Mouse (Mus musculus) embryonic facial prominence, embryonic 13.5 days (tissue): Measurements from ENCODE around the gene Rrbp1. TPM values are rescaled to one million over a fixed set of nuclear protein-coding genes. Genes with fewer than 3 reads are reported as not detected.

Source experiments
- ATAC-seq: fragments of 200-750 bp; cut with Nextera tagmentation; 2 replicates; pipeline ENCODE4 v1.8.0; 2017; ENCODE audit warnings: low read depth; ENCODE audit not compliant: insufficient number of reproducible peaks, insufficient read depth, low FRiP score, low TSS enrichment
- H3K27ac ChIP-seq: fragments of 300-500 bp; sonication (generic); 2 replicates; pipeline ENCODE4 v1.5.1; 2015; ENCODE audit warnings: moderate library complexity, mild to moderate bottlenecking, inconsistent platforms
- H3K27me3 ChIP-seq: fragments of 300-500 bp; sonication (generic); 2 replicates; pipeline ENCODE4 v1.6.1; 2015; ENCODE audit warnings: mild to moderate bottlenecking, inconsistent platforms
- H3K36me3 ChIP-seq: fragments of 300-500 bp; sonication (generic); 2 replicates; pipeline ENCODE4 v1.6.1; 2015; ENCODE audit warnings: mild to moderate bottlenecking, inconsistent platforms
- H3K4me1 ChIP-seq: fragments of 300-500 bp; sonication (generic); 2 replicates; pipeline ENCODE4 v1.6.1; 2015; ENCODE audit warnings: inconsistent platforms
- H3K4me2 ChIP-seq: fragments of 300-500 bp; sonication (generic); 2 replicates; pipeline ENCODE4 v1.6.1; 2015; ENCODE audit warnings: moderate library complexity, mild to moderate bottlenecking, inconsistent platforms
- H3K4me3 ChIP-seq: fragments of 300-500 bp; sonication (generic); 2 replicates; pipeline ENCODE4 v1.5.1; 2015; ENCODE audit warnings: mild to moderate bottlenecking, inconsistent platforms
- H3K9ac ChIP-seq: fragments of 300-500 bp; sonication (generic); 2 replicates; pipeline ENCODE4 v1.6.1; 2015; ENCODE audit warnings: mild to moderate bottlenecking, inconsistent platforms
- H3K9me3 ChIP-seq: fragments of 300-500 bp; sonication (generic); 2 replicates; pipeline ENCODE4 v1.6.1; 2016; ENCODE audit warnings: inconsistent platforms
- WGBS: fragments of 180-500 bp; shearing (Covaris S2); methylation state at CpG from one replicate; pipeline ENCODE4 v1.1.7; 2015; ENCODE audit warnings: mixed read lengths; 5-methylcytosine and 5-hydroxymethylcytosine counted together
- polyA plus RNA-seq: library from polyadenylated mRNA; unstranded; fragments of >200 nt; fragmentation: Nextera tagmentation; extraction: Ambion mirVana; gene quantifications from 2 replicates; pipeline ENCODE4 v1.2.1, GENCODE M21; 2015

Gene Rrbp1
- polyA plus RNA-seq, 1 experiment from 2014 or later, result 136 TPM

DNA sequence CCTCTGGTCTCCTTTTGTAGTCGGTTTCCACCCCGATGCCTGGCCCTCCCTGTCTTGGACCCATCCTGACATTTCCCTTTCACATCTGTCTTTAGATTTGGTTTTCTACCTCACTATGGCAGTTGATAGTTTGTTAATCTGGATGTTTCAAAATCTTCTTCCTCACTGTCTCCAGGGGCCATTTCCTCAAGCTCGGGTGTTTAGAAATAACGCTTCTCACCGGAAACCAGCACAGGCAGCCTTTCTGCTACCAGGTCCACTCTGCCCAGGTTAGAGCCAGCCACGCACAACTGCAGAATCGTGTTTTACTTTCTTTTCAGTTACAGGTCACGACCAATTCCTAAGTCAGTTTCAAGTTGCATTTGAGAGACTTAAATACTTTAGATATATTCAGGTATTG, 76.6 kb downstream of the Rrbp1 start:
- no peak overlapping the region for H3K9ac ChIP-seq
- WGBS, result 92% methylated on average over 8 of the region's 8 CpGs
- no peak overlapping the region for H3K27ac ChIP-seq
- peaks cover 24% of the 10 kb centered on the region for H3K4me1 ChIP-seq
- H3K4me3 ChIP-seq, result no peak overlapping the region
- ATAC-seq, result no peak
- H3K4me2 ChIP-seq, result no peak overlapping the region
- H3K27me3 ChIP-seq, result no peaks in the 10 kb centered on the region
- peaks cover 14% of the 10 kb centered on the region for H3K36me3 ChIP-seq
- no peaks in the 10 kb centered on the region for H3K9me3 ChIP-seq

GRCm38 (mm10) chr2:143933516-143933915, 77.5 kb downstream of the Rrbp1 start:
- Histone ChIP-seq H3K4me2 (no peak overlapping the region), H3K9me3 (no peaks in the 10 kb centered on the region), H3K4me1 (peaks cover 24% of the 10 kb centered on the region), H3K27ac (no peak overlapping the region), H3K36me3 (peaks cover 5% of the 10 kb centered on the region; the same call in 1 of the 2 replicates), H3K9ac (no peak overlapping the region), H3K4me3 (no peak overlapping the region), H3K27me3 (no peaks in the 10 kb centered on the region)
- no peak for ATAC-seq
- 83% methylated on average over 5 of the region's 5 CpGs for WGBS

DNA sequence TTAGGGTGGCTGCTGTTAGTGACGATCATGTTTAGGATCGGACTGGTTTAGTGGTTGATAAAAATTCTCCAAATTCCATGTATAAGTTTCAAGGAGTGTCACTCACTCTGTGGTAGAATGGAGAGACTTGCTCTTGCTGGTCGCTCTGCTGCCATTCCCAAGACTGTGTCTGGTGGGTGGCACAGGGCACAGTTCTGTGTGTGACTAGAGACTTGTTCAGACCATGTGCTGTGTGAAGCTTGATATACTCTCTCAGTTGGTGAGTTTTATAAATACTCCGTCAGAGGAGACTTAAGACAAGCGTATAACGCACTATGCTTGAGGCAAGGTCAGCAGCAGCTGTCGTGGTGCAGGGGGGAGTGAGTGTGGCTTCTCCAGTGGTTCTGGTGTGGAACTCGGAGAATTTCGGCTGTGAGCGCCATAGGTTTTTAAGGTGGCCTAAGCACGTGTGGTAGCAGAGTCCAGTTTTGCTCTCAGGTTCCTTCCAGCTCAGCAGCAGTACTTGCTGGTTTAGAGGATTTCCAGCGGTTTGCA, 78.7 kb downstream of the Rrbp1 start:
- no peaks in the 10 kb centered on the region for H3K9me3 ChIP-seq
- no peaks in the 10 kb centered on the region for H3K36me3 ChIP-seq
- H3K4me1 ChIP-seq, result peaks cover 24% of the 10 kb centered on the region
- H3K9ac ChIP-seq, result no peak overlapping the region
- no peak overlapping the region for H3K4me3 ChIP-seq
- no peaks in the 10 kb centered on the region for H3K27me3 ChIP-seq
- WGBS, result 58% methylated on average over 12 of the region's 12 CpGs
- no peak for ATAC-seq
- no peak overlapping the region for H3K4me2 ChIP-seq
- H3K27ac ChIP-seq, result no peak overlapping the region

DNA sequence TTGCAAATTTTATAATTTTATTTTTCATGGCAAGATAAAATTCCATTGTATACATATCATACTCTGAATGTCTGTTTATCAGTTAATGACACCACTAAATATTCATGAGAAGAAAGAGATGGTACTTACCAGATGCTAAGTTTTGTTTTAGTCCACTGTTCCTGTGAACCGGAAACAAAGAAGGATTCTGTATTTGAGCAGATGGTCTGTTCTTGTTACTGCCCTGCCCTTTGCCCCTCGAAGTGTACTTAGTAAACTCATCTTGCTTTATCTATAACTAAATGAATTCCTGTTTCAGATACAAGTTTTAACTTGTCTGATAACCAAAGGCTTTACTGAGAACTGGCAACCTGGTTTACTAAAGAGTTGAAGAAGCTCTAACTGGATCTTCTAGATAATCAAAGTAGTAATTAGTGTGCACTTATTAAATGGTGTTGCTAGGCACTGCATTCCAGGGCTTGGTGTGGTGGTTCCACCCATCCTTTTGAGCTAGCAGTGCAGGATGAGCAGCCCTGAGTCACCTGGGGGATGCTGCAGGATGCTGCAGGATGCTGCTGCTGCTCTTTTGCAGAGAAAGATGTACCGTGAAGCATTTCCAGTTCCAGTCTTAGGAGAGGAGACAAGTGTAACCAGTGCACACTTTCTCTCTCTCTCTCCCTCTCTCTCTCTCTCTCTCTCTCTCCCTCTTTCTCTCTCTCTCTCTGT, 81.3 kb downstream of the Rrbp1 start:
- peaks cover 24% of the 10 kb centered on the region for H3K4me1 ChIP-seq
- H3K36me3 ChIP-seq, result no peaks in the 10 kb centered on the region
- no peak for ATAC-seq
- H3K4me2 ChIP-seq, result no peak overlapping the region
- no peak overlapping the region for H3K9ac ChIP-seq
- H3K9me3 ChIP-seq, result no peaks in the 10 kb centered on the region
- H3K4me3 ChIP-seq, result no peak overlapping the region
- 46% methylated on average over 3 of the region's 3 CpGs for WGBS
- H3K27ac ChIP-seq, result no peak overlapping the region
- no peaks in the 10 kb centered on the region for H3K27me3 ChIP-seq

DNA sequence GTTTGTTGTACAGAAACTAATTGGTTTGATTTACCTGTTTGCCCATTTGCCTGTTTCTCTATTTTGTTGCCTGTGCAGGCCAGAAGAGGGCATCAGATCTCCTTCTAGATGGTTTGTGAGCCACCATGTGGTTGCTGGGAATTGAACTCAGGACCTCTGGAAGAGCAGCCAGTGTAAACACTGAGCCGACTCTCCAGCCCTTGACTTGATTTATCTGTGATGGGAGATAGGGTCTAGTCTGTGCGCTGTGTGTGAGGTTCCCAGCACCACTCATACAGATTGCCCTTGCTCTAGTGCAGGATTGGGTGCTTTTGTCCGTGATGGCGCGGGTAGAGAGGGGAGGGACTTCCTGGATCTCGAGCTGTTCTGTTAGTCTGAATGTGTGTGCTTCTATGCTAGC, 85.2 kb downstream of the Rrbp1 start:
- Histone ChIP-seq H3K27me3 (no peaks in the 10 kb centered on the region), H3K27ac (no peak overlapping the region), H3K4me2 (no peak overlapping the region), H3K9ac (no peak overlapping the region), H3K4me1 (peaks cover 13% of the 10 kb centered on the region; the same call in 1 of the 2 replicates), H3K4me3 (no peak overlapping the region), H3K9me3 (no peaks in the 10 kb centered on the region), H3K36me3 (no peaks in the 10 kb centered on the region)
- ATAC-seq, result no peak
- WGBS, result 92% methylated on average over 6 of the region's 6 CpGs

DNA sequence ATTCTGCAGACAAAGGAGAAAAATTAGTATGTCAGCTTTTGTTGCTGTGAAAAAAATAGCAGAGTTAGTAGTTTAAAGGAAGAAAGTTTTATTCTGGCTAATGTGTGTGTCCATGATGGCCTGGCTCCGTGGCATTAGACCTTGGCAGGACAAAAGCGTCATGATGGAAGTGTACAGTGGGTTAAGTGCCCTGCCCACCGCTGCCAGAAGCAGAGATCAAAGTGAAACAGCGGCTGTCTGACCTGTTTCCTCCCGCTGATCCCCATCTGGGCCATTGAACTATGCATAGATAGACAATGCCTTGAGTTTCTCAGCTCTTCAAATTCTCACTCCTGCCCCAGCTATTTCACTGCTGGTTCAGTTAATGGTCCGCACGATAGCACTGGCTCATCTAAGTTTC, 87.0 kb downstream of the Rrbp1 start:
- H3K36me3 ChIP-seq, result no peaks in the 10 kb centered on the region
- no peak for ATAC-seq
- H3K27ac ChIP-seq, result no peak overlapping the region
- H3K9me3 ChIP-seq, result no peaks in the 10 kb centered on the region
- peaks cover 12% of the 10 kb centered on the region for H3K4me1 ChIP-seq
- H3K27me3 ChIP-seq, result no peaks in the 10 kb centered on the region
- H3K9ac ChIP-seq, result no peak overlapping the region
- WGBS, result 66% methylated on average over 7 of the region's 7 CpGs
- H3K4me3 ChIP-seq, result no peak overlapping the region
- H3K4me2 ChIP-seq, result no peak overlapping the region

GRCm38 (mm10) chr2:143918831-143919502, 92.1 kb downstream of the Rrbp1 start:
- 41% methylated on average over 4 of the region's 4 CpGs for WGBS
- H3K27ac ChIP-seq, result no peak overlapping the region
- H3K36me3 ChIP-seq, result no peaks in the 10 kb centered on the region
- H3K4me1 ChIP-seq, result peaks cover 27% of the 10 kb centered on the region
- H3K9ac ChIP-seq, result no peak overlapping the region
- H3K4me3 ChIP-seq, result no peak overlapping the region
- no peak for ATAC-seq
- H3K9me3 ChIP-seq, result no peaks in the 10 kb centered on the region
- no peaks in the 10 kb centered on the region for H3K27me3 ChIP-seq
- H3K4me2 ChIP-seq, result no peak overlapping the region

DNA sequence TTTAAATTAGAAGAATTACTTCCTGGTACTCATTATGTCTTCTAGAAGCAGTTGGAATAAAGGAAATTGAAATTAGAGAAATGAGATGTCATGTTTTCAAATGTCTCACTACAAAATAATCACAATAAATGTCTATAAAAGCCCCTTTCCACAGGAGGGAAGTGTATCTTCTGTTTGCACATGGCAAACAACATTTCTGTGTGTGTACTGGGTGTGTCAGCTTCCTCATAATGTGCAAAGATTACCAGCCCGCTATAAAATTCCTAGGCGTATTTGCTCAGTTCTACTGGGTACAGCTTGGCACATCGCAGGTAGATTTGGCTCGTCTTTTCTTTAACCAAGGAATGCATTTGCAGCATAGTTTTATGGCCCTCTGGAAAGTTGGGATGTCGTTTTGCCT, 93.4 kb downstream of the Rrbp1 start:
- 76% methylated on average over 5 of the region's 5 CpGs for WGBS
- ATAC-seq, result no peak
- peak overlapping the region; percentile 73; the same call in 1 of the 2 replicates for H3K4me2 ChIP-seq

DNA sequence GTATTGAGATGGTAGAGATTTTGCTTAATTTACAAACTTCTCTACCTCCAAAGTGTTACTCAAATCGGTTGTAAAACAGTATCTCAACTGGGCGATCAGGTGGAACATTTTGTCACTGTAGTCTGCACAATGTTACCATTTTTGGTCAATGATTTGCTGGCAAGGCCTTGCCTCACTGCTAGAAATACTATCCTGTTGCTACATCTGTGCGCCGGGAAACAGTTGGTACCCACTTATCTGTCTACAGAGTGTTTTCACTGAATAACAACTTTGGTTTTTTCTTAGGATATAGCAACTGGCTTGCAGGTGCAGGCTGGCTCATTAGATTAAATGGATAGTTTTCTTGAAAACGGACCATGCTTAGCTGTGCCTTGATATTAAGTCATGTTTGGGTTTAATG, 94.8 kb downstream of the Rrbp1 start:
- Histone ChIP-seq H3K4me1 (peaks cover 27% of the 10 kb centered on the region), H3K4me2 (peak overlapping the region; percentile 73), H3K9me3 (no peaks in the 10 kb centered on the region), H3K9ac (peak overlapping the region; percentile 91), H3K4me3 (peak overlapping the region; percentile 80), H3K27ac (peak overlapping the region; percentile 99), H3K27me3 (no peaks in the 10 kb centered on the region), H3K36me3 (no peaks in the 10 kb centered on the region)
- no peak for ATAC-seq
- 5% methylated on average over 5 of the region's 5 CpGs for WGBS

More for the DNA sequence above, 93.4 kb downstream of the Rrbp1 start:
- Histone ChIP-seq H3K27me3 (no peaks in the 10 kb centered on the region), H3K9me3 (no peaks in the 10 kb centered on the region), H3K27ac (no peak overlapping the region), H3K36me3 (no peaks in the 10 kb centered on the region), H3K4me3 (no peak overlapping the region), H3K4me1 (peaks cover 27% of the 10 kb centered on the region), H3K9ac (no peak overlapping the region)

DNA sequence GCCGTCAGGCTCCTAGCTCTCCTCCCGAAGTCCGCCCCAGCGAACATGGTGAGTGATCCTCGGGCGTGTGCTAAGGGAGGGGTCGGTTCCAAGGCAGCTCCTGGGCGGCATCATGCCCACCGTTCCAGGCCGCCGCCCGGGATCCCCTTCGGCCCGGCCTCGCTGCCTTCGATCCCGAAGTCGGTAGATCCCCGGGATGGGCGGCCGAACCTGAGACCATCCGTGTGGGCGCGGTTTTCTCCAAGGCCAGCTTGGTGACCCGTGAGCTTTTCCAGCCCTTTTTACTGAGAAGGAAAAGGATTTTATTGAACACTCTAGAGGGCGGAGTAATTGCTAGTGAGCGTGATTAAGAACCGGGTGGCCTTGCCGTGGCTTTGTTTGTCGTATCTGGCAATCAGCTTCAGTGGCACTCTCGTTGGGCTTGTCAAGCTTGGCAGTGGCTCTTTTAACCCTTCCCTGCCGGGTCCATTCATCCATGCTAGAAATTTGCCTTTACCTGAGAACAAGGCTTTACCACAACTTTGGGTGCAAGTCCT, 95.4 kb downstream of the Rrbp1 start:
- peak overlapping the region; percentile 91 for H3K9ac ChIP-seq
- peak overlapping the region; percentile 99 for H3K27ac ChIP-seq
- no peaks in the 10 kb centered on the region for H3K36me3 ChIP-seq
- peak overlapping the region; percentile 80 for H3K4me3 ChIP-seq
- under 1% methylated on average over 32 of the region's 32 CpGs for WGBS
- H3K4me1 ChIP-seq, result peaks cover 25% of the 10 kb centered on the region
- no peaks in the 10 kb centered on the region for H3K27me3 ChIP-seq
- peak overlapping the region; percentile 73 for H3K4me2 ChIP-seq
- H3K9me3 ChIP-seq, result no peaks in the 10 kb centered on the region
- peak; percentile 4 for ATAC-seq

DNA sequence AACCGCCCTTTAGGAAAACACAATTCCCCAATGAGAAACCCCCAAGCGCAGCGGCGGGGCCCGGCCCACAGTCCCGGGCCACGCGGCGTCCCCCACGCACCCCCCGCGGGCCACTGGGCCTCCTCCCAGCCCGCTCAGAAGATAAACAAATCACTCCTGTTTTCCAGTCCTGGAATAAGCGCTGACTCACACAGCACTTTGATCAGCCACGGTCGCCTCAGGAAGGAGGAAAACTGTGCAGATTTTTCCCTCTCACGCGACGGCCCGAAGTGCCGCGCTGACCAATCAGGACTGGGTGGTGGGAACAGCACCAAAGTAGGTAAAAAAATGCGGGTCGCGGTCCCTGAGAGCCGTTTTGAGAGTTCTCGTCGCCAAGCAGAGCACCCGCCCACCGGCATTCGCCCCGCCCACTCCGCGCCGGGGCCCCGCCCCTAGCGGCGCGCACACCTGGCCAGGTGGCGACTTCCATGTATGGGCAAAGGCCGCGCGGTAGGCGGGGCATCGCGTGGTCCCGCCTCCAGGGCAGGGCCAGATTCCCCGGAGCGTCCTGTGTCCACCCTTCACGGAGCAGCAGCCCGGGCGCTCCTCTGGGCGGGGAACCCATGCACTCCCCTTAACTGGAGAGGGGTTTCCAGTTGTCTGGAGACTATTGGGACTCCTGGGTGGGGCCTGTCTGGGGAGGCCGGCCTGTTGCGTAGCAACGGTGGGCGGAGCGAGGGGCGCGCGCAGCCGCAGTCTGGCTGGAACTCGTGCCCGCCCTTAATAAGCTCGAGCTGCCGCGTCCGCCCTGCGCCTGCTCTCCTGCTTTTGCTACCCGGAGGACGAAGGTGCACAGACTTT, 96.1 kb downstream of the Rrbp1 start, which contains the start of gene Dstn:
TSS of gene Dstn (plus strand) at position 561 of the 840 bp plus-strand sequence.
- Histone ChIP-seq H3K4me1 (peaks cover 24% of the 10 kb centered on the region), H3K9ac (peak within 1 kb of the TSS; percentile 91), H3K9me3 (no peaks in the 10 kb centered on the region), H3K4me2 (peak within 1 kb of the TSS; percentile 73), H3K27ac (peak within 1 kb of the TSS; percentile 99), H3K4me3 (peak within 1 kb of the TSS; percentile 80), H3K27me3 (no peaks in the 10 kb centered on the region), H3K36me3 (no peaks in the 10 kb centered on the region)
- under 1% methylated on average over 71 of the region's 71 CpGs for WGBS
- peak; percentile 99 for ATAC-seq
